Mouse (Mus musculus) intestine, embryonic 14.5 days (tissue): ENCODE data around the gene Nav2. TPM values are rescaled to one million over a fixed set of nuclear protein-coding genes. Genes with fewer than 3 reads are reported as not detected.

ENCODE experiments used
- ATAC-seq: fragments of 200-750 bp; cut with Nextera tagmentation; replicated peaks from 2 replicates; pipeline ENCODE4 v1.8.0; 2017; ENCODE audit warnings: low read depth, moderate number of reproducible peaks, moderate TSS enrichment, moderate library complexity; ENCODE audit not compliant: low FRiP score, low TSS enrichment
- DNase-seq: peaks from one replicate; pipeline ENCODE4 v3.0.0-alpha.2; 2018; ENCODE audit warnings: low spot score
- H3K27ac ChIP-seq: fragments of 300-500 bp; sonication (generic); 2 replicates; pipeline ENCODE4 v1.5.1; 2014; ENCODE audit warnings: low read depth, mild to moderate bottlenecking, control low read depth
- H3K27me3 ChIP-seq: fragments of 300-500 bp; sonication (generic); replicated peaks from 2 replicates; pipeline ENCODE4 v1.6.1; 2014; ENCODE audit warnings: low read length, control low read depth; ENCODE audit not compliant: control insufficient read depth, insufficient read depth
- H3K36me3 ChIP-seq: fragments of 300-500 bp; sonication (generic); 2 replicates; pipeline ENCODE4 v1.6.1; 2014; ENCODE audit warnings: low read length, control low read depth; ENCODE audit not compliant: control insufficient read depth, insufficient read depth
- H3K4me1 ChIP-seq: fragments of 300-500 bp; sonication (generic); replicated peaks from 2 replicates; pipeline ENCODE4 v1.6.1; 2014; ENCODE audit warnings: low read length, control low read depth, mixed read lengths; ENCODE audit not compliant: control insufficient read depth, insufficient read depth
- H3K4me2 ChIP-seq: fragments of 300-500 bp; sonication (generic); 2 replicates; pipeline ENCODE4 v1.6.1; 2014; ENCODE audit warnings: low read length
- H3K4me3 ChIP-seq: fragments of 300-500 bp; sonication (generic); 2 replicates; pipeline ENCODE4 v1.5.1; 2014; ENCODE audit warnings: low read depth, low read length, control low read depth, mixed read lengths
- H3K9ac ChIP-seq: fragments of 300-500 bp; sonication (generic); 2 replicates; pipeline ENCODE4 v1.6.1; 2014; ENCODE audit warnings: mild to moderate bottlenecking, low read length
- H3K9me3 ChIP-seq: fragments of 300-500 bp; sonication (generic); 2 replicates; pipeline ENCODE4 v1.6.1; 2016; ENCODE audit warnings: low read length, control low read depth; ENCODE audit not compliant: control insufficient read depth
- whole genome bisulfite sequencing: fragments of 180-500 bp; shearing (Covaris S2); extraction: QIAGEN DNeasy Blood & Tissue Kit; methylation state at CpG from one replicate; pipeline ENCODE4 v1.1.7; 2014; 5-methylcytosine and 5-hydroxymethylcytosine counted together
- polyA plus RNA-seq: library from polyadenylated mRNA; unstranded; fragments of >200 nt; fragmentation: Nextera tagmentation; extraction: Ambion mirVana; gene quantifications from 2 replicates; pipeline ENCODE4 v1.2.1, GENCODE M21; 2014

Nav2 gene
- polyA plus RNA-seq, 1 experiment from 2014 or later, result 31.5 TPM

DNA sequence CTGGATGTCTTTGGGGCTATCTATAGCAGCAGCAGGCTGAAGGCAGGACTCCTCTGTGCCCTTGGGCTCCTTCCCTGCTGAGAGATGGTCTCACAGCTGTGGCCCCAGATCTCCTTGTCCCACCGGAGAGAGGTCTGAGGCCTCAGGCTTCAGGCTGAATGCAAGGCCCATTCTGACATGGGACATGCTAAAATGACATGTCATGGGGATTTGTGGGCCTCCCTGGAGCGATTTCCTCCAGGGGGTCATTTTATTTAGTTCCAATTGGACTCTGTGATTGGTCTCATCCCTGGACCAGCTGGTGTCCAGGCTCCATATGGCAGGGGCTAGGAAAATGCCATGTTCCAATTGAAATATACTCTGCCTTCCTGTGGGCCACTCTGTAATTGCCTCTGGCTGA lies 197.0 kb downstream of the Nav2 start:
- H3K9me3 ChIP-seq, result no peaks in the 10 kb centered on the region
- H3K4me3 ChIP-seq, result no peak overlapping the region
- no peaks in the 10 kb centered on the region for H3K27me3 ChIP-seq
- ATAC-seq (no peak), DNase-seq (no peak)
- H3K36me3 ChIP-seq, result no peaks in the 10 kb centered on the region
- no peaks in the 10 kb centered on the region for H3K4me1 ChIP-seq
- no peak overlapping the region for H3K4me2 ChIP-seq
- H3K27ac ChIP-seq, result no peak overlapping the region
- no peak overlapping the region for H3K9ac ChIP-seq
- WGBS, result 70% methylated on average over 2 of the region's 2 CpGs

DNA sequence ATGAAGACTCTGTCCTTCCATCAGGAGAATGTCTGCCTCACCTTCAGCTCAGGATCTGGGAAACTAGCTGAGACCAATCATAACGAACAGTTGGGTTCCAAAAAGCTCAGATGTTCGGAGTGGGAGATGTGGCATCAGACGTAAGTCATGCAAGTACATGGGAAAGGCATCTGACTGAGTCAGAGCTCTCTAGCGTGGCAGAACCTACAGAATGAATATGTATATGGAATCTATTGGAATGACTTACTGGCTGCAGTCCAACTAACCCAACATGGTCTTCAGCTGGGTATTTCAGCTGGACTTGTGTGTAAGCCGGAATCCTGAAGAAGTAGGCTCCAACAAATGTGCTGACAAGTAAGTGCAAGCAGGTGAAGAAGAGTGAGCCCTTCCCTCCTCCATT lies 199.6 kb downstream of the Nav2 start:
- no peak overlapping the region for H3K27ac ChIP-seq
- H3K4me3 ChIP-seq, result no peak overlapping the region
- DNase-seq (no peak), ATAC-seq (no peak)
- no peaks in the 10 kb centered on the region for H3K27me3 ChIP-seq
- H3K4me2 ChIP-seq, result no peak overlapping the region
- H3K9ac ChIP-seq, result no peak overlapping the region
- 82% methylated on average over 5 of the region's 5 CpGs for WGBS
- H3K4me1 ChIP-seq, result no peaks in the 10 kb centered on the region
- H3K36me3 ChIP-seq, result no peaks in the 10 kb centered on the region
- H3K9me3 ChIP-seq, result no peaks in the 10 kb centered on the region

DNA sequence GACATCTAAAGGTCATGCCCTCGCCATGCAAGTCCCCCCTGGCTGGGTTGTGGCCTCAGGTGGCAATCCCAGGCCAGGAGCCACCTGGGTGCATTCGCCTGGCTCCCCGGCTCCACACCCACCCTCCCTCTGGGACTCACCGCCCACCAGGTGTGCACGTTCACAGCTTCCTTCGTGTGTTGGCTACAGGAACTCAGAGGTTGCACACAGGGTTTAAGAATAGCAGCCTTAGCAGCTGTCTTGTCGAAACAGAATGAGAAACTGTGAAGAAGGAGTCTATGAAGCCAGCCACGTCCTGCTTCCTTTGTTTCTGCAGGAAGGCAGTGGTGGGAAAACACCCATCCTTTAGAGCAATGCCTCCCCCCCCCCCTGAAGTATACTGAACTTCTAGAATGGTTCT lies 210.5 kb downstream of the Nav2 start:
- H3K4me1 ChIP-seq, result peaks cover 6% of the 10 kb centered on the region
- no peaks in the 10 kb centered on the region for H3K9me3 ChIP-seq
- no peak overlapping the region for H3K9ac ChIP-seq
- 0 out of 2 replicates have a peak, but pooled peaks cover 3% of the 10 kb centered on the region for H3K27me3 ChIP-seq
- H3K4me2 ChIP-seq, result no peak overlapping the region
- no peak for ATAC-seq
- WGBS, result 71% methylated on average over 8 of the region's 8 CpGs
- H3K4me3 ChIP-seq, result no peak overlapping the region
- H3K27ac ChIP-seq, result no peak overlapping the region
- DNase-seq, result no peak
- H3K36me3 ChIP-seq, result no peaks in the 10 kb centered on the region

DNA sequence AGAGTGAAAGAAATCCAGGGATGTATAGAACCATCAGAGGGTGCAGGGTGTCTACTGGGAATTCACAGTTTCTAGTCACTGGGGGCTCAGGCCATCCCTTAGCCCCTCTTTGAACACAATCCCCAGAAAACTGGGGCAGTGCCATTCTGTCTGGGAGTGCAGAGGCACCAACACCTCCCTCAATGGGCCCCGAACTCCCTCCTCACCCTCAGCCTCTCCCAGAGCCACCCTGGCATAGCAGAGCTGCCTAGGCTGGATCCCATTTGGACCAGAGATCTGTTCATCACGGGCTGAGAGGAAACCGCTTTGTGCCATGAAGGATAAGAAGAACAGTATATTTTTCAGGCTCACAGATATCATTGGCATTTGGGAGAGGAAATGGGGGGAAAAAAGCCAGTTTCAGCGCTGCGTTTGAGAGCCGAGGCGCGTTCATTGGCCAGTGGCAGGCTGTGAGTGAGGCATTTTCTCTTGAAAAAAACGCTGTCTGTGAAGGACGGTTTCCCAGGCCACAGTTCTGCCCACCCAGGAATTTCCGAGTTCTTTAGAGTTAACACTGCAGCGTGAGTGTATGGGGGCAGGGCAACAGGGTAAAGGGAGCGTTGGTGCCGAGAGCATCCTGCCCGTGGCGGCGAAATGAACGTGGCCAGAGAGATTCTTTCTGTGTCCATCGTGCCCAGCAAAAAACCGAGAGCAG lies 211.4 kb downstream of the Nav2 start:
- no peak for DNase-seq
- peaks cover 6% of the 10 kb centered on the region for H3K4me1 ChIP-seq
- peak overlapping the region; percentile 42 for H3K4me2 ChIP-seq
- ATAC-seq, result no peak
- peak overlapping the region; percentile 13; the same call in 1 of the 2 replicates for H3K4me3 ChIP-seq
- H3K27ac ChIP-seq, result no peak overlapping the region
- WGBS, result 33% methylated on average over 20 of the region's 20 CpGs
- no peaks in the 10 kb centered on the region for H3K9me3 ChIP-seq
- 0 out of 2 replicates have a peak, but pooled peaks cover 3% of the 10 kb centered on the region for H3K27me3 ChIP-seq
- H3K9ac ChIP-seq, result 0 out of 2 replicates have a peak overlapping the region, but pooled peaks have one; percentile 20
- no peaks in the 10 kb centered on the region for H3K36me3 ChIP-seq

DNA sequence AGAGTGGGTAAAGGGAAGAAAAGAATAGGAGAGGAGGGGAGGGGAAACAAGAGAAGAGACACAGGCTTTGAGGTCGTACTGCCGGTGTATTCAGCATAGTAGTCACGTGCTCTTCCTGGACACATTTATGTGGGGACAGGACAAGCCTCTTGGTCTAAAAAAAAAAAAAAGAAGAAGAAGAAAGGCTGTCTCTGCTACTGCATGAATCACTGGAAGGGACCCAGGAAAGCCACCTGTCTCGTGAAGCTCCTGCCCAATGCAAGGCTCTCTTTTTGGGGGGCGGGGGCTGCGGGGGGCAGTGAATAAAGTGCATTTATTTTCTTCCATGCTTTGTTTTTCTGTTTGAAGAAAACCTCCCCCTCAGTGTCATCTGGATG lies 212.0 kb downstream of the Nav2 start:
- Histone ChIP-seq H3K9ac (no peak overlapping the region), H3K27ac (no peak overlapping the region), H3K4me2 (peak overlapping the region; percentile 42), H3K9me3 (no peaks in the 10 kb centered on the region), H3K4me3 (peak overlapping the region; percentile 13; the same call in 1 of the 2 replicates), H3K4me1 (peaks cover 6% of the 10 kb centered on the region), H3K36me3 (no peaks in the 10 kb centered on the region), H3K27me3 (0 out of 2 replicates have a peak, but pooled peaks cover 3% of the 10 kb centered on the region)
- no peak for ATAC-seq
- 38% methylated on average over 6 of the region's 6 CpGs for WGBS
- no peak for DNase-seq

DNA sequence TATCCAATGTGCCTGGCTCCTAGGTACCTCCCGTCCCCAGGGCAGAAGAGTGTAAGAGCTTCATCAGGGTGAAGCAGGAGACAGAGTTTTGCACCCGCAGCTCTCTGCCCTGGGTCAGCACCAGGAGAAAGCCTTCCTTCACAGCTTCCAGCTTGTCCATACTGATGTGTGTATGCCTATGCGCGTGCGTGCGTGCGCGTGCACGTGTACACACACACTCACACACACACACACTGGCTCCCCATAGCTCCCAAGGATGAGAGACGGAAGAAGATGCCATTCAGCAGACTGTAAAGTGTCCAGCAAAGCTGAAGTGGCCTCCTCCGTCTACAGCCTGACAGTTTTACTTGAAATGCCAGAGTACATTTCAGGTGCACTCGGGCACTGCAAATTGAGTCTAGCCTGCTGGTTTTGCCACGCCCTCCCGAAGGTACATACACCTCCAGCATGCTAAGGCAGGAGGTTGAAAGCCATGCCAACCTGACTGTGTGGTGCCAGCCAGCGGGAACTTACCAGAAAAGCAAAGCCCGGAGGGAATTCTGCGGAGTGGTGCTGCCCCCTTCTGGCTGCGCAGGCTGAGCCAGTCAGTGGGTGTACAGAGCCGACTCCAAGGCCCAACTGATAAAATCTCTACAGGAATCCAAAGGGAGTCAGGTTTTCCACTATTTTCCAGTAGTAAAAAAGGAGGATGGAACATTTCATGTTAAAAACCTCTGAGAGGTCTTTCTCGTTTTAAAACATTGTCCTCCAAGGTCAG lies 212.6 kb downstream of the Nav2 start:
- no peak overlapping the region for H3K4me2 ChIP-seq
- 41% methylated on average over 20 of the region's 20 CpGs for WGBS
- ATAC-seq (peak; percentile 75), DNase-seq (peak; percentile 96)
- 0 out of 2 replicates have a peak, but pooled peaks cover 3% of the 10 kb centered on the region for H3K27me3 ChIP-seq
- H3K27ac ChIP-seq, result no peak overlapping the region
- no peak overlapping the region for H3K9ac ChIP-seq
- no peak overlapping the region for H3K4me3 ChIP-seq
- no peaks in the 10 kb centered on the region for H3K36me3 ChIP-seq
- H3K9me3 ChIP-seq, result no peaks in the 10 kb centered on the region
- peaks cover 6% of the 10 kb centered on the region for H3K4me1 ChIP-seq

DNA sequence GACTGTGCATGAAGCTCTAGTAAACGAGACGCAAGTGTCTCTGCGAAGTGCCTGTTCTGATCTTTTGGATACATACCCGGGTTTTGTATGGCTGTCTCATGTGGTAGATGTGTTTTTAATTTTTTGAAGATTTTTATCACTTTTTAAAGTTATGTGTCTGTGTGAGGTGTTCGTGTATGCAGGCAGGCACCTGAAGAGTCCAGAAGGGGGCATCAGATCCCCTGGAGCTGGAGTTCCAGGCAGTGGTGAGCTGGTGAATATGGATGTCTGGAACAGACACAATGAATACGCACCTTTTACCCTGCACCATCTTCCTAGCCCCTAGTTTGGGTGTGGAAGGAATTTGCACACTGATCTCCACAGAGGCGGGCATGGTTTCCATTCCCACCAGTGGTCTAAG lies 214.0 kb downstream of the Nav2 start:
- DNase-seq, result no peak
- Histone ChIP-seq H3K9me3 (no peaks in the 10 kb centered on the region), H3K9ac (no peak overlapping the region), H3K4me3 (no peak overlapping the region), H3K27me3 (0 out of 2 replicates have a peak, but pooled peaks cover 3% of the 10 kb centered on the region), H3K27ac (no peak overlapping the region), H3K36me3 (no peaks in the 10 kb centered on the region), H3K4me2 (no peak overlapping the region), H3K4me1 (peaks cover 6% of the 10 kb centered on the region)
- WGBS, result 69% methylated on average over 7 of the region's 7 CpGs
- ATAC-seq, result no peak

DNA sequence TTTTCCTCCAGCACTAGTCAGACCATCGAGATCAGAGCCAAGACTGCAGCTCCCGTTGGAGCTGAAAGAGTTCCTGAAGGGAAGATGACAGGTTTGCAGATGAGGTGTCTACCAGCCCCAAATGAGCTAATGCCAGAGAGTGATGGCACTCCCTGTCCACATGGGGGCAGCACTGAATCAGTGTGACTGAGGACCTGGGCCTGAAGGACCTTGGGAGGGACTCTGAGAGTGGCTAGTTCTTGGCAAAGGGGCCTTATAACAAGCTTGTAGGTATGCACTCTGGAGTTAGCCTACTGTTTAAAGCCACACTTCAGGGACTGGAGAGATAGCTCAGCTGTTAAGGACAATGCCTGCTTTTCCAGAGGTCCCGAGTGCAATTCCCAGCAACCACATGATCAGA lies 217.0 kb downstream of the Nav2 start:
- WGBS, result 34% methylated on average over 3 of the region's 3 CpGs
- no peak for ATAC-seq
- Histone ChIP-seq H3K27ac (no peak overlapping the region), H3K36me3 (no peaks in the 10 kb centered on the region), H3K4me3 (no peak overlapping the region), H3K9ac (no peak overlapping the region), H3K4me1 (0 out of 2 replicates have a peak, but pooled peaks cover under 1% of the 10 kb centered on the region), H3K4me2 (no peak overlapping the region), H3K9me3 (no peaks in the 10 kb centered on the region), H3K27me3 (0 out of 2 replicates have a peak, but pooled peaks cover 3% of the 10 kb centered on the region)
- DNase-seq, result peak; percentile 79
